Mouse (Mus musculus): ENCODE data around the gene Gpr156. TPM values are rescaled to one million over a fixed set of nuclear protein-coding genes. Genes with fewer than 3 reads are reported as not detected.
"Not testable (repeated sequence)": the region's sequence is repeated elsewhere in the genome, so short reads cannot be mapped to it uniquely, and the experiment has no call there.

The Gpr156 gene
- polyA plus RNA-seq, 1 experiment from 2014 or later, result 4.2 TPM

DNA sequence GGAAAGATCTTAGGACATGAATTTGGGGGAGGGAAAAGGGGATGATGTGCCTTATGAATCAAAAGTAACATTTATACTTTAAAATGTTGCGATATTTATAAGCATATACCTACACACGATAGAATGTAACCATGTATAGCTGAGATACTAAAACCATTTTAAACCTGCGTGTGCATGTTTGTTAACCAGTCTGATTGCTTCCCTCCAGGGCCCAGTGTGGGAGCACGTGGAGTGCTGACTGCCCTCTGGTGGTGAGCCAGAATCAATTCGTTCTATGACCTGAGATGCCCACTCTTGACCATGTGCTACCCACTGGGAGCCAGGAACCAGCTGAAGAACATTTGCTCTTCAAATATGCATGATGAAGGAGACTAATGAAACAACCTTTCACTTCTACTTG, 30.9 kb downstream of the Gpr156 start:
- peak; percentile 67; the same call in 1 of the 2 replicates for ATAC-seq (ENCODE audit: low FRiP score)
- WGBS, result 40% methylated on average over 5 of the region's 5 CpGs
- no peak overlapping the region for H3K27ac ChIP-seq (ENCODE audit: low read depth, low read length)

DNA sequence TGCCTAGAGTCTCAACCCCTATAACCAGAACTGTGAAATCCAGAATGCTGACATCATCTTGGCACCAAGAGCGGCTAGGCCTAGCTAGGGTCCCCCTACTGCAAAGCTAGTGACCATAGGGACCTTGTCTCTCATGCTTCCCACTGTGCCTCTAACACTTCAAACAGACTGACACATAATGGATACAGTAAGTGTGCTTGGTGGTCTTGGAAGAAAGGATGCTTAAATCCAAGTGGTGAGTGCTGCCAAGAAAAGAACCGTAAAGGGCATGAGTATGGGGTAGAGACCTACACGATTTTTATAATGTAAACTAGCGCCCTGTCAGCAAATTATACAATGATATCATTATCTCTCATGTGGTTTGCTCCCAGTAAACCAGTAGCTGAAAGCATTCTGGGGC, 32.1 kb downstream of the Gpr156 start:
- Histone ChIP-seq H3K9ac (ENCODE audit: low read length) (no peak overlapping the region), H3K27ac (ENCODE audit: low read depth, low read length) (no peak overlapping the region), H3K27me3 (ENCODE audit: control insufficient read depth, insufficient read depth, low read length) (no peaks in the 10 kb centered on the region), H3K9me3 (ENCODE audit: control insufficient read depth, low read length) (no peaks in the 10 kb centered on the region), H3K4me3 (ENCODE audit: low read depth, low read length) (no peak overlapping the region), H3K36me3 (ENCODE audit: control insufficient read depth, insufficient read depth, low read length) (no peaks in the 10 kb centered on the region), H3K4me2 (no peak overlapping the region), H3K4me1 (ENCODE audit: control insufficient read depth, insufficient read depth, low read length) (no peaks in the 10 kb centered on the region)
- DNase-seq (ENCODE audit: low spot score, missing footprints) (peak; percentile 67), ATAC-seq (ENCODE audit: low FRiP score) (no peak)
- 89% methylated on average over 4 of the region's 4 CpGs for WGBS

More for the DNA sequence above, 30.9 kb downstream of the Gpr156 start:
- Histone ChIP-seq H3K4me1 (ENCODE audit: control insufficient read depth, insufficient read depth, low read length) (no peaks in the 10 kb centered on the region; the same call in 1 of the 2 replicates), H3K36me3 (ENCODE audit: control insufficient read depth, insufficient read depth, low read length) (no peaks in the 10 kb centered on the region), H3K4me2 (no peak overlapping the region), H3K4me3 (ENCODE audit: low read depth, low read length) (no peak overlapping the region), H3K9ac (ENCODE audit: low read length) (no peak overlapping the region), H3K9me3 (ENCODE audit: control insufficient read depth, low read length) (no peaks in the 10 kb centered on the region), H3K27me3 (ENCODE audit: control insufficient read depth, insufficient read depth, low read length) (no peaks in the 10 kb centered on the region)
- DNase-seq (ENCODE audit: low spot score, missing footprints), result peak; percentile 90

DNA sequence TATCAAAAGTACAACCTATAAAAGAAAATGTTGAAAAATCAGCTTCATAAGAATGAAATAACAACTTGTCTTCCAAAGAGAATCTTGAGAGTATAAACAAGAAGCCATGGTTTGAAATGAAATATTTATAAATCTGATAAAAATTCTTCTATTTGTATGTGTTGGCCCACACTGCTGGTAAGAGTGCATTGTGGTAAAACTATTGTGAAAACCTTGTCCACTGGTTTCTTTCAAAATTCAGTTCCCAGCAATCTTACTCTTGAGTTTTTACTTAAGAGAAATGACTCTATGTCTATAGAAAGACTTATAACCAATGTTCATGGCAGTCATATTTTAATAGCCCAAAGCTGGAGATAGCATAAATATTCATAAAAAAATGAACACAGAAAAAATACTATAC, 34.9 kb downstream of the Gpr156 start:
- DNase-seq (ENCODE audit: low spot score, missing footprints), result peak; percentile 14
- Histone ChIP-seq H3K4me1 (ENCODE audit: control insufficient read depth, insufficient read depth, low read length) (peaks cover 7% of the 10 kb centered on the region; the same call in 1 of the 2 replicates), H3K9me3 (ENCODE audit: control insufficient read depth, low read length) (no peaks in the 10 kb centered on the region), H3K36me3 (ENCODE audit: control insufficient read depth, insufficient read depth, low read length) (no peaks in the 10 kb centered on the region), H3K4me3 (ENCODE audit: low read depth, low read length) (no peak overlapping the region), H3K9ac (ENCODE audit: low read length) (no peak overlapping the region), H3K27ac (ENCODE audit: low read depth, low read length) (no peak overlapping the region), H3K4me2 (no peak overlapping the region), H3K27me3 (ENCODE audit: control insufficient read depth, insufficient read depth, low read length) (no peaks in the 10 kb centered on the region)
- ATAC-seq (ENCODE audit: low FRiP score), result no peak

DNA sequence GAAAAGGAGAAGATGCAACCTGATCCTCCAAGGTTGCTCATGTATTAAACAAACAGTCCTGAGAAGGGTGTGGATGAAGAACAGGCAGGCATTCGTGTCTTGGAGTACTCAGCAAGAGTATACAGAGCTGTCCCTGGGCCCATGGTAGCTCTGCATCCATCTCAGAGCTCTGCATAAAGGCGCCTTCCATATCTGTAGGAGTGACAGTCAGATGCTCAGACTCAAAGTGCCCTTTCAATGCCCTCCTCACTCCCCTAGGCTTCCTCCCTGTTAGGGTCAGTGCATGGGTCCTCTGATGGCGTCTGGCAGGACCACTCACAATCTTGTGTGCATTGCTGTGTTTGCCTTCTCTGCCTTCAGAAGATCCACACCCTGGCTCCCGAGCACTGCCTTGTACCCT, 36.9 kb downstream of the Gpr156 start:
- ATAC-seq (ENCODE audit: low FRiP score) (no peak), DNase-seq (ENCODE audit: low spot score, missing footprints) (peak; percentile 66)
- no peak overlapping the region for H3K4me2 ChIP-seq
- no peak overlapping the region for H3K9ac ChIP-seq (ENCODE audit: low read length)
- H3K27me3 ChIP-seq (ENCODE audit: control insufficient read depth, insufficient read depth, low read length), result no peaks in the 10 kb centered on the region
- peaks cover 7% of the 10 kb centered on the region; the same call in 1 of the 2 replicates for H3K4me1 ChIP-seq (ENCODE audit: control insufficient read depth, insufficient read depth, low read length)
- no peaks in the 10 kb centered on the region for H3K9me3 ChIP-seq (ENCODE audit: control insufficient read depth, low read length)
- H3K36me3 ChIP-seq (ENCODE audit: control insufficient read depth, insufficient read depth, low read length), result no peaks in the 10 kb centered on the region
- WGBS, result 78% methylated on average over 4 of the region's 4 CpGs
- H3K27ac ChIP-seq (ENCODE audit: low read depth, low read length), result no peak overlapping the region
- no peak overlapping the region for H3K4me3 ChIP-seq (ENCODE audit: low read depth, low read length)

DNA sequence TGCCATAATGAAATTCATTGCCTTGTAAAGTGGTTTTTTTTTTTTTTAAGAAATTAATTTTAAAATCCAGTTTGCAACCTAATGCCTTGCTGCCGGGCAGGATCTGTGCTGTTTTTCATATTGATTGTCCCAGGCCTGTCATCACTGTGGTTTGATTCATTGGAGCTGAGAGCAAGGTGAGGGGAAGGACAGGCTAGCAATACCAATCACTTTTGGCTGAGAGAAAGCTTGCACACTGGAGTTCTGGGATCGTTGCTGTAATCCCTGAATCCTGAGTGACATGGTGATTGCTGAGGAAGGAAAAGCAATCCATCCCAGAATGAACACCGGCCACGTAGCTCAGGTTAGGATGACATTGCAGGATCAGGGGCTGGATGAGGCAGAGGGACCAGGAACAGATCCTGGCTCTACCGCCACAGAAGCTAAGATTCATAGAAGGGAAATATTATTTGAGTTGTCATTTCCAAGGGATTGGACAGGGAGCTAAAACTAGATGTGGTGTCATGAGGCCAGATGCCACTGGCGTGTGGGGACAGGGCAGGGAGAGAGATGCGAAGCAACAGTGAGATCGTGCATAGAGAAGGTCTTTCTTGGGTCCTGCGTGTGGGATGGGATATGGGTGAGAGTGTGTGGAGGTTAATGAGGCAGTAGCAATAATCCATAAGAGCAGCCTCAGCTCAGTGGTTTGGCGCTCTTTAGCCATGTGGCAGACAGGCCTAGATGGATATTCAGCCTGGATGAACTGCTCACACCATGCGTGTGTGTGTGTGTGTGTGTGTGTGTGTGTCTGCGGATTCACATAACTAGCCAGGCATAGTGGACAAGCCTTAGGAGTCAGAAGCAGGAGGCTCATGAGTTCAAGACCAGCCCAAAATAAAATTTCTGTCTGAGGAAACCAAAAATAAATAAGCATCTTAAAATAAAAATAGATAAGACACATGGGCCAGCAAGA, 38.0 kb downstream of the Gpr156 start:
- Histone ChIP-seq H3K4me3 (ENCODE audit: low read depth, low read length) (no peak overlapping the region), H3K36me3 (ENCODE audit: control insufficient read depth, insufficient read depth, low read length) (no peaks in the 10 kb centered on the region), H3K27ac (ENCODE audit: low read depth, low read length) (no peak overlapping the region), H3K9me3 (ENCODE audit: control insufficient read depth, low read length) (no peaks in the 10 kb centered on the region), H3K9ac (ENCODE audit: low read length) (no peak overlapping the region), H3K4me2 (no peak overlapping the region), H3K4me1 (ENCODE audit: control insufficient read depth, insufficient read depth, low read length) (peaks cover 7% of the 10 kb centered on the region; the same call in 1 of the 2 replicates), H3K27me3 (ENCODE audit: control insufficient read depth, insufficient read depth, low read length) (no peaks in the 10 kb centered on the region)
- WGBS, result 87% methylated on average over 12 of the region's 12 CpGs
- ATAC-seq (ENCODE audit: low FRiP score) (peak; percentile 17; the same call in 1 of the 2 replicates), DNase-seq (ENCODE audit: low spot score, missing footprints) (peak; percentile 79)

DNA sequence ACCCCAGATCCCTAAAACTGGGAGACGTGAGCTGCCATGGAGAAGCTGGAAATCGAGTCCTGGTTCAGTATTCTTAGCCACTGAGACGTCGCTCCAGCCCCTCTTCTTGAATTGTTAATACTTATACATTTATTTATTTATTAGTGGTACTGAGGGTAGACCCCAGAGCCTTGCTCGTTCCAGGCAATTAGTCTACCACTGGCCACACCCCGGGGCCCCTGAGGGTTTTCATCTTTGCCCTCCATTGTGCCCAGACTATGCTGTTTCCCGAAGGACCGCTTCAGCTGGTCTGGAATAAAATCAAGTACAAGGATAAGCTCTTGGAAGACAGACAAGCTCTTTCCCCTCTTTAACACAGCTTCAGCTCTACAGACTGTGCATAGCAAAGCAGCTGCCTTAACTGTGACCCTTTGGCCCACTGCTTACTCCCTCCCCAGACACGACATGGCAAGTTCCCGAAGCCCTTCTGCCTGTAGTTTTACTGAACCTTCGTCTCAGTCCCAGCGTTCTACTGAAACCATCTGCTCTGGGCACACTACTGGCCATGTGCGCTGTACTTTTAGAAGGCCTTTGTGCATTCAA, 39.1 kb downstream of the Gpr156 start:
- H3K36me3 ChIP-seq (ENCODE audit: control insufficient read depth, insufficient read depth, low read length), result no peaks in the 10 kb centered on the region
- no peak overlapping the region for H3K4me2 ChIP-seq
- DNase-seq (ENCODE audit: low spot score, missing footprints) (peak; percentile 89), ATAC-seq (ENCODE audit: low FRiP score) (peak; percentile 46)
- H3K4me3 ChIP-seq (ENCODE audit: low read depth, low read length), result no peak overlapping the region
- H3K27ac ChIP-seq (ENCODE audit: low read depth, low read length), result 0 out of 2 replicates have a peak overlapping the region, but pooled peaks have one; percentile 25
- no peaks in the 10 kb centered on the region for H3K27me3 ChIP-seq (ENCODE audit: control insufficient read depth, insufficient read depth, low read length)
- H3K4me1 ChIP-seq (ENCODE audit: control insufficient read depth, insufficient read depth, low read length), result peaks cover 7% of the 10 kb centered on the region; the same call in 1 of the 2 replicates
- no peaks in the 10 kb centered on the region for H3K9me3 ChIP-seq (ENCODE audit: control insufficient read depth, low read length)
- H3K9ac ChIP-seq (ENCODE audit: low read length), result no peak overlapping the region
- 69% methylated on average over 13 of the region's 13 CpGs for WGBS

DNA sequence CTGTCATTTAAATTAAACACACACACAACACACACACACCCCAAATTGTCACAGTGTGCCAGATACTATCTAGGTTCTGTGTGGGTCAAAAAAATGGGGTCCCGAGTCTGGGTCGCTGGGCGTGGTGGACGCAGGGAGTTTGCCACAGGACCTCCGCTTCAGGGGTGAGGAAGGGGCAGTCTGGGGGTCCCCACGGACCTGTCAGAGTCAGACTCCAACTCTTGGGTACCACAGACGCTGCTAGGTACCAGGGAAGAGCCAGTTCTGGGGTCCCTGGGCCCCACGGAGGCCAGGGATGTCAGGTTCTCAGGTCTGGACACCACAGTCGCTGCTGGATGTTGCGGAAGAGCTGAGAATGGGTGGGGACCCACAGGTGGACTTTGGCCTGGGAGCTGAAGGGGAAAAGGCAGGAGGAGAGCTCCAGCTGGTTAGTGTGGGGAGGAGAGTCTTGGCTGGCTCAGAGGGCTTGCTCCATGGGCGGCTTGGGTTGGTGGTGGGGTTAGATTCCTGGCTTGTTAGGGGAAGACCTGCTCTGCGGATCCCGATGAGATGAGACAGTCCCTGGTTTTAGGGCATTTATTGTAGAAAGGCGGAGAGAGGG, 39.9 kb downstream of the Gpr156 start:
- H3K27ac ChIP-seq (ENCODE audit: low read depth, low read length), result no peak overlapping the region
- H3K4me1 ChIP-seq (ENCODE audit: control insufficient read depth, insufficient read depth, low read length), result peaks cover 7% of the 10 kb centered on the region; the same call in 1 of the 2 replicates
- no peak for ATAC-seq (ENCODE audit: low FRiP score)
- no peaks in the 10 kb centered on the region for H3K36me3 ChIP-seq (ENCODE audit: control insufficient read depth, insufficient read depth, low read length)
- no peak overlapping the region for H3K4me2 ChIP-seq
- H3K4me3 ChIP-seq (ENCODE audit: low read depth, low read length), result no peak overlapping the region
- no peaks in the 10 kb centered on the region for H3K27me3 ChIP-seq (ENCODE audit: control insufficient read depth, insufficient read depth, low read length)
- no peak overlapping the region for H3K9ac ChIP-seq (ENCODE audit: low read length)
- H3K9me3 ChIP-seq (ENCODE audit: control insufficient read depth, low read length), result no peaks in the 10 kb centered on the region
- peak; percentile 80 for DNase-seq (ENCODE audit: low spot score, missing footprints)
- 86% methylated on average over 14 of the region's 14 CpGs for WGBS

DNA sequence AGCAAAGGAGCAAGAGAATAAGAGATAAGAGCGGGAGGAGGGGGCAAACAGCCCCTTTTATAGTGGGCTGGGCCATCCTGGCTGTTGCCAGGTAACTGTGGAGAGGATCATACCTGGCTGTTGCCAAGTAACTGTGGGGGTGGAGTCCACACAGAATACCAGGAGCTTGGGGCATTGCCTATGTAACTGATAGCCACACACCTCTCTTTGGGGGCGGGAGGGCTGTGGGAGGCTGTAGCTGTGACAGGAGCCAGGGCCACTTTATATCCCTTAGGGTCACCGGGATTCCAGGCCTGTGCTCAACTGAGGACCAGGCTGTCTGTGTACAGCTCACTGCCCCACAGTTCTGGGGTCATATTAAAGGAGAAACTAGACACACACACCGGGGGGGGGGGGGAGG, 40.5 kb downstream of the Gpr156 start:
- DNase-seq (ENCODE audit: low spot score, missing footprints) (peak; percentile 64), ATAC-seq (ENCODE audit: low FRiP score) (no peak)
- Histone ChIP-seq H3K9me3 (ENCODE audit: control insufficient read depth, low read length) (no peaks in the 10 kb centered on the region), H3K9ac (ENCODE audit: low read length) (no peak overlapping the region), H3K36me3 (ENCODE audit: control insufficient read depth, insufficient read depth, low read length) (no peaks in the 10 kb centered on the region), H3K4me2 (no peak overlapping the region), H3K27ac (ENCODE audit: low read depth, low read length) (no peak overlapping the region), H3K4me1 (ENCODE audit: control insufficient read depth, insufficient read depth, low read length) (peaks cover 7% of the 10 kb centered on the region; the same call in 1 of the 2 replicates), H3K27me3 (ENCODE audit: control insufficient read depth, insufficient read depth, low read length) (no peaks in the 10 kb centered on the region), H3K4me3 (ENCODE audit: low read depth, low read length) (no peak overlapping the region)
- WGBS, result 58% methylated on average over 4 of the region's 4 CpGs

DNA sequence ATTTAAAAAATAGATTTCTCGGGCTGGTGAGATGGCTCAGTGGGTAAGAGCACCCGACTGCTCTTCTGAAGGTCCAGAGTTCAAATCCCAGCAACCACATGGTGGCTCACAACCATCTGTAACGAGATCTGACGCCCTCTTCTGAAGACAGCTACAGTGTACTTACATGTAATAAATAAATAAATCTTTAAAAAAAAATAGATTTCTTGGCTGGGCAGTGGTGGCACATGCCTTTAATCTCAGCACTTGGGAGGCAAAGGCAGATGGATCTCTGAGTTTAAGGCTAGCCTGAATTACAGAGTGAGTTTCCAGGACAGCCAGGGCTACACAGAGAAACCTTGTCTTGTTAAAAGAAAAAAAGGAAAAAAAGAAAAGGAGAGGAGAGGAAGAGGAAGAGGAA, 46.4 kb downstream of the Gpr156 start:
- not testable (repeated sequence) for H3K9ac ChIP-seq (ENCODE audit: low read length)

More for the DNA sequence above, 46.4 kb downstream of the Gpr156 start:
- peak; percentile 60 for DNase-seq (ENCODE audit: low spot score, missing footprints)
- ATAC-seq (ENCODE audit: low FRiP score); H3K27me3 ChIP-seq (ENCODE audit: control insufficient read depth, insufficient read depth, low read length); H3K36me3 ChIP-seq (ENCODE audit: control insufficient read depth, insufficient read depth, low read length); H3K27ac ChIP-seq (ENCODE audit: low read depth, low read length); H3K4me3 ChIP-seq (ENCODE audit: low read depth, low read length); H3K9me3 ChIP-seq (ENCODE audit: control insufficient read depth, low read length); H3K4me2 ChIP-seq: not testable (repeated sequence)
- H3K4me1 ChIP-seq (ENCODE audit: control insufficient read depth, insufficient read depth, low read length), result peaks cover 20% of the 10 kb centered on the region
- 90% methylated on average over 4 of the region's 4 CpGs for WGBS
